Mouse (Mus musculus) liver, embryonic 12.5 days (tissue): ENCODE results near the gene Gjc2. TPM values are rescaled to one million over a fixed set of nuclear protein-coding genes. Genes with fewer than 3 reads are reported as not detected.
A peak's percentile ranks its signal among the peaks of the same experiment; 100 is the strongest.

Experiments
- ATAC-seq: fragments of 200-750 bp; cut with Nextera tagmentation; 2 replicates; pipeline ENCODE4 v1.8.0; 2017; ENCODE audit warnings: moderate number of reproducible peaks, mild to moderate bottlenecking, moderate library complexity
- H3K27ac ChIP-seq: fragments of 300-500 bp; sonication (generic); 2 replicates; pipeline ENCODE4 v1.5.1; 2016; ENCODE audit warnings: mild to moderate bottlenecking
- H3K27me3 ChIP-seq: fragments of 300-500 bp; sonication (generic); replicated peaks from 2 replicates; pipeline ENCODE4 v1.6.1; 2016; ENCODE audit warnings: mild to moderate bottlenecking, moderate library complexity
- H3K36me3 ChIP-seq: fragments of 300-500 bp; sonication (generic); 2 replicates; pipeline ENCODE4 v1.6.1; 2016; ENCODE audit warnings: mild to moderate bottlenecking, moderate library complexity
- H3K4me1 ChIP-seq: fragments of 300-500 bp; sonication (generic); 2 replicates; pipeline ENCODE4 v1.6.1; 2016
- H3K4me2 ChIP-seq: fragments of 300-500 bp; sonication (generic); 2 replicates; pipeline ENCODE4 v1.6.1; 2016; ENCODE audit warnings: mild to moderate bottlenecking, moderate library complexity
- H3K4me3 ChIP-seq: fragments of 300-500 bp; sonication (generic); 2 replicates; pipeline ENCODE4 v1.5.1; 2016; ENCODE audit warnings: mild to moderate bottlenecking, moderate library complexity
- H3K9ac ChIP-seq: fragments of 300-500 bp; sonication (generic); 2 replicates; pipeline ENCODE4 v1.6.1; 2016; ENCODE audit warnings: mild to moderate bottlenecking, moderate library complexity
- H3K9me3 ChIP-seq: fragments of 300-500 bp; sonication (generic); replicated peaks from 2 replicates; pipeline ENCODE4 v1.6.1; 2016; ENCODE audit warnings: mild to moderate bottlenecking, moderate library complexity
- WGBS: fragments of 180-500 bp; shearing (Covaris S2); methylation state at CpG from one replicate; pipeline ENCODE4 v1.1.7; 2016; ENCODE audit not compliant: insufficient replicate concordance; 5-methylcytosine and 5-hydroxymethylcytosine counted together
- polyA plus RNA-seq: library from polyadenylated mRNA; unstranded; fragments of >200 nt; fragmentation: Nextera tagmentation; extraction: Ambion mirVana; gene quantifications from 2 replicates; pipeline ENCODE4 v1.2.1, GENCODE M21; 2016

Gjc2 gene
- polyA plus RNA-seq, 1 experiment from 2014 or later = 0.14 TPM

GRCm38 (mm10) chr11:59202081-59202995 lies 19.3 kb upstream of the Gjc2 start, which contains the start of gene Mrpl55:
Mrpl55 (plus strand) TSS chr11:59202486.
- under 1% methylated on average over 63 of the region's 63 CpGs for WGBS
- Histone ChIP-seq H3K9me3 (no peaks in the 10 kb centered on the region), H3K9ac (peak within 1 kb of the TSS; percentile 85), H3K4me3 (peak within 1 kb of the TSS; percentile 90), H3K36me3 (peaks cover 49% of the 10 kb centered on the region), H3K4me2 (peak within 1 kb of the TSS; percentile 83), H3K27me3 (no peaks in the 10 kb centered on the region), H3K27ac (peak within 1 kb of the TSS; percentile 77), H3K4me1 (peaks cover 38% of the 10 kb centered on the region)
- ATAC-seq = peak; percentile 91

DNA sequence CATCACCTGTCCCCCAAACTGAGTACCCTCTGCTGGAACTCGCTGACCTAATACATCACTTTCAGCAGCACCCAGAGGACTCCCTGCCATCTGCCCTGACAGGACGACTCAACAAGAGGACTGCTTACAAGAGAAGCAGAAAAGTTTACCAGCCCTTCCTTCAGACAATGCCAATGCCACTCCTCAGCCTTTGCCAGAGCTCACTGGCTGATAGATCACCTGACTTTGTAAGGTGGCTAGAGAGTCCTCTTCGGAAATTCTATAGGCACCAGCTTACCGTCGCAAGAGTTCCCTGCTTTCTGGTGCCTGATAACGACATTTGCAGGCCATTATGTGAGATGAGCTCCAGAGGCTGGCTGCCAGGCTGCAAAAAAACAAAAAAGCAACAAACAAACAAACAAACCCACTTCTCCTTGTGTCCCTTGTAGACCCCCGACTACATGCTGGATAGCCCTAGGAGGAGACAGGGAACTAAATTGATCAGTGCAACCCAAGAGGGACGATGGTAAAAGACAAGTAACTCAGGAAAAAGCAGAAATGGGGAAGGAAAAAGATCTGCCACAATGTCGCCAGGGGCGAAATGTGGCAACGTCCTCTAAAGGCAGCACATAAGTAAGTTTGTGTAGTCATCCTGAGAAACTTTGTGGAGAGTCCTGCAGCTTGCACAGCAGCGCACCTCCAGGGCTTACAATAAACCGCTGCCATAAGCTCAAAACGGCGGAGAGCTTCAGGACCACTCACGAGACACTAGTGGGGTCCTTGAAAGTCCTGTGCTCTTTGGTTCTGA lies 18.4 kb upstream of the Gjc2 start:
- Histone ChIP-seq H3K9me3 (no peaks in the 10 kb centered on the region), H3K36me3 (peaks cover 42% of the 10 kb centered on the region), H3K4me3 (peak overlapping the region; percentile 90), H3K27ac (peak overlapping the region; percentile 77), H3K27me3 (no peaks in the 10 kb centered on the region), H3K9ac (peak overlapping the region; percentile 85), H3K4me1 (peaks cover 37% of the 10 kb centered on the region), H3K4me2 (peak overlapping the region; percentile 83)
- no peak for ATAC-seq
- WGBS = 13% methylated on average over 16 of the region's 16 CpGs

GRCm38 (mm10) chr11:59196230-59196629 lies 13.2 kb upstream of the Gjc2 start:
- Histone ChIP-seq H3K36me3 (peaks cover 16% of the 10 kb centered on the region), H3K9ac (no peak overlapping the region), H3K27ac (no peak overlapping the region), H3K4me1 (peaks cover 27% of the 10 kb centered on the region), H3K9me3 (no peaks in the 10 kb centered on the region), H3K4me3 (no peak overlapping the region), H3K4me2 (no peak overlapping the region), H3K27me3 (peaks cover 12% of the 10 kb centered on the region; the same call in 1 of the 2 replicates)
- no peak for ATAC-seq

DNA sequence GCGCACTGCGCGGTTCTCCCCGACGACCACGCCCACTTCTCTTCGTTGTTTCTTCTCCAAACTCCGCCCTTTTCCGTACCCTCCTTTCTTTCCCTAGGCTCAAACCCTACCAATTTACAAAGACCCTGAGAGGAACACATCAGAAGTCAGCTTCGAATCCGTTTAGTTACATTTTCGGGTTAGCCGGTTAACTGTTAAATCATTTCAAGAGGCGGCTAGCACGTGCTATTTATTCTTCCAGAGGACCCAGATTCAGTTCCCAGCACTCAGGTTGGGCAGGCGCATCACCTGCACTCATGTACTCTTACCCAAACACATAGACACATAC lies 9.0 kb upstream of the Gjc2 start, which contains the start of gene Guk1:
TSS of gene Guk1 (minus strand) at position 154 of the 328 bp plus-strand sequence.
- Histone ChIP-seq H3K27me3 (peaks cover 12% of the 10 kb centered on the region; the same call in 1 of the 2 replicates), H3K4me3 (peak within 1 kb of the TSS; percentile 73), H3K4me1 (peaks cover 34% of the 10 kb centered on the region), H3K9me3 (no peaks in the 10 kb centered on the region), H3K27ac (peak within 1 kb of the TSS; percentile 96), H3K4me2 (peak within 1 kb of the TSS; percentile 92), H3K9ac (peak within 1 kb of the TSS; percentile 82), H3K36me3 (no peaks in the 10 kb centered on the region)
- ATAC-seq = 0 out of 2 replicates have a peak, but pooled peaks have one; percentile 0
- WGBS = 6% methylated on average over 16 of the region's 16 CpGs

DNA sequence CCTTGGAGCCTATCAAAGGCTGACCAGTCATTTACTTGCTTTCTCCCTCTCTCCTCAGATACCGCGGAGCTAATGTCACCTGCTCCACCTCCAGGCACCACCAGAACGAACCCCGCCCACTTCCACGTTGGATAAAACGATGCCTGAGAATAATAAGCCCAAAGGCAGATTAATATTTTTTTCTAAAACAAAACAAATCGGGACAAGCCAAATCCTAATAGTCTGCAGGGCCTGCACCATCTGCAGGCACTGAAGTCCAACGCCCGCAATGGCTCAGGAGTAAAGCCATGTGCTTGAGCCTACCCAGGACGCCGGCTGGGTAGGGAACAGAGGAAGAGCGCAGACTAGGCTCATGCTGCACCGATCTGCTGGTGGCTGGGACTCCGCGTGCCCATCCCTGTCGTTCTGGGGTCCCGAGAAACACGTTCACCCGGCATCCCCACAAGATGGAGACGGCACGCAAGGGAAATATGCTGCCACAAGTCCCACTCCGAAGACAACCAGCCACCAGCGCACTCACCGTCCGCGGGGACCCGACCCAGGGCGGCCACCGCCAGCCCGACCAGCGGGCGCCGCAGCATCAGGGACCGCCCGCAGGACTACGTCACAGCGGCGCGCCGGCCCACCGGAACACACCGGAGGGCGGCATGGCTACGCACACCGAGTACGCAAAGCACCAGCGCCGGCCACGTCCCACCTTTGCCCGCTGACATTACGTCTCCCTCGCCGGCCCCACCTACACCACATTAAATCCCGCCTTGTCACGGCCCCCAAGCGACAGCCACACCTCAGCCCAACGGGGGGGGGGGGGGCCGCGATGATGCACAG lies 8.4 kb upstream of the Gjc2 start:
- Histone ChIP-seq H3K9ac (peak overlapping the region; percentile 82), H3K36me3 (peaks cover 5% of the 10 kb centered on the region), H3K27ac (peak overlapping the region; percentile 96), H3K4me2 (peak overlapping the region; percentile 92), H3K27me3 (peaks cover 12% of the 10 kb centered on the region; the same call in 1 of the 2 replicates), H3K9me3 (no peaks in the 10 kb centered on the region), H3K4me1 (peaks cover 34% of the 10 kb centered on the region), H3K4me3 (peak overlapping the region; percentile 73)
- WGBS = under 1% methylated on average over 56 of the region's 59 CpGs
- peak; percentile 95 for ATAC-seq

DNA sequence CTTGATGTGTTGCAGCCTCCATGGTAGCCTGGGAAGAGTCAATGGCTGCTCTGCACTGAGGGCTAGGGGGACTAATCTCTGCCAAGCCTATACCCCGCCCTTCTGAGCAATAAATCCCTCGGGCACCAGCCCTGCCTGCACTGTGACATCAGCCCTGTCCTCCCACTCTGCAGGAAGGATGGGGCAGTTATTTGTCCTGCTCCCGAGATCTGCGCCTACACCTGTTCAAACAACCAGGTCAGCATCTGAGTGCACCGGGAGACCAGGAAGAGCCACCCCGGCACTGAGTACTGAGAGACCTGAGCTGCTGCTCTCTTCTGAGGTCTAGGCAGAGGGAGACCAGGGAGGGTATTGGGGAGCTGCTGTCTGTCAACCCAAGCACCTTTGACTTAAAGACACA lies 4.7 kb upstream of the Gjc2 start:
- no peak overlapping the region for H3K9ac ChIP-seq
- 73% methylated on average over 6 of the region's 6 CpGs for WGBS
- peaks cover 42% of the 10 kb centered on the region for H3K36me3 ChIP-seq
- H3K4me2 ChIP-seq = no peak overlapping the region
- H3K27me3 ChIP-seq = no peaks in the 10 kb centered on the region
- no peak for ATAC-seq
- H3K4me3 ChIP-seq = no peak overlapping the region
- H3K4me1 ChIP-seq = peaks cover 51% of the 10 kb centered on the region
- H3K9me3 ChIP-seq = no peaks in the 10 kb centered on the region
- no peak overlapping the region for H3K27ac ChIP-seq

GRCm38 (mm10) chr11:59185490-59185889 lies 2.5 kb upstream of the Gjc2 start:
- H3K9ac ChIP-seq = no peak overlapping the region
- no peak overlapping the region for H3K27ac ChIP-seq
- no peaks in the 10 kb centered on the region for H3K9me3 ChIP-seq
- peaks cover 8% of the 10 kb centered on the region for H3K27me3 ChIP-seq
- no peak overlapping the region for H3K4me3 ChIP-seq
- no peak for ATAC-seq
- peaks cover 40% of the 10 kb centered on the region for H3K4me1 ChIP-seq
- H3K4me2 ChIP-seq = no peak overlapping the region
- WGBS = 74% methylated on average over 5 of the region's 5 CpGs
- peaks cover 47% of the 10 kb centered on the region for H3K36me3 ChIP-seq

DNA sequence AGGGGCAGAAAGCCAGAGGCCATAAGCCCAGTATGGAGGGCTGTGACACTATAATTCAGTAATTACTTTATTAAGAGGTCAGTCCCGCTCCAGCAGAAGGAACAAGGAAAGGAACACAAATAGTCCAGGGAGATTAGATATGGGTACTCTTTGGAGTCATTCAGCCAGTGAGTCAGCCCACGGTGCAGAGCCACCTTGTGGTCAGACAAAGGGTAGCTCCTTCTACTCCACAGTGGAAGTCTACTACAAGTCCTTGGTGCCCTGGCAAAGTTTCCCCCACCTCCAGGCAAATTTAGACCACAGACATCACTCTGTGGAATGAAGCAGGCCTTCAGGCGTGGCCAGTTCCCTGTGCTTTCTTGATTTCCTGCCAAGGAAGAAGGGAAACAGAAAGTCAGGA lies 808 bp upstream of the Gjc2 start:
- H3K27me3 ChIP-seq = peaks cover 25% of the 10 kb centered on the region
- peaks cover 47% of the 10 kb centered on the region for H3K36me3 ChIP-seq
- no peaks in the 10 kb centered on the region for H3K9me3 ChIP-seq
- peak; percentile 73 for ATAC-seq
- H3K4me1 ChIP-seq = peaks cover 27% of the 10 kb centered on the region
- peak overlapping the region; percentile 29; the same call in 1 of the 2 replicates for H3K9ac ChIP-seq
- no peak overlapping the region for H3K4me2 ChIP-seq
- H3K4me3 ChIP-seq = no peak overlapping the region
- 20% methylated on average over 3 of the region's 3 CpGs for WGBS
- H3K27ac ChIP-seq = peak overlapping the region; percentile 59; the same call in 1 of the 2 replicates

DNA sequence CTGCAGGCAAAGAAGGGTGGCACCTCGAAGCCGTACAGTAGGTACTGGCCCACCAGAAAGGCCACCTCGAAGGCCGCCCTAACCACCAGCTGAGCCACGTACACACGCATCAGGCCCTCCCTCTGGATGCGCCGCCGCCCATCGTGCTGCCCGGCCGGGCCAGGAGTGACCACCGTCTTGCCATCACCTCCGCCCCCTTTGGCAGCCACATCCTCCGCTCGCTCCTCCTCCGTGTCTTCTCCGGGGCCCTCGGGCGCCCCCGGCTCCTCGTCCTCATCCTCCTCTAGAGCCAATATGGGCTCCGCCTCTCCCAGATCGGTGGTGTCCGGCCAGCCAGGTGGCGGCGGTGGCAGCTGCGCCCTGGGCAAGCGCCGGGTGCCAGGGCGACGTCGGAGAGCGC lies 6.1 kb downstream of the Gjc2 start:
- peak overlapping the region; percentile 21; the same call in 1 of the 2 replicates for H3K4me2 ChIP-seq
- H3K27me3 ChIP-seq = peaks cover 91% of the 10 kb centered on the region
- no peak for ATAC-seq
- H3K36me3 ChIP-seq = no peaks in the 10 kb centered on the region
- no peak overlapping the region for H3K27ac ChIP-seq
- H3K9me3 ChIP-seq = no peaks in the 10 kb centered on the region
- H3K9ac ChIP-seq = no peak overlapping the region
- H3K4me3 ChIP-seq = peak overlapping the region; percentile 13; the same call in 1 of the 2 replicates
- H3K4me1 ChIP-seq = peaks cover 11% of the 10 kb centered on the region; the same call in 1 of the 2 replicates
- WGBS = 12% methylated on average over 34 of the region's 34 CpGs

GRCm38 (mm10) chr11:59176475-59176874 lies 6.5 kb downstream of the Gjc2 start:
- 4% methylated on average over 48 of the region's 48 CpGs for WGBS
- peaks cover 93% of the 10 kb centered on the region for H3K27me3 ChIP-seq
- H3K4me2 ChIP-seq = peak overlapping the region; percentile 21
- no peak overlapping the region for H3K27ac ChIP-seq
- ATAC-seq = no peak
- H3K36me3 ChIP-seq = no peaks in the 10 kb centered on the region
- H3K4me1 ChIP-seq = peaks cover 11% of the 10 kb centered on the region; the same call in 1 of the 2 replicates
- peak overlapping the region; percentile 13; the same call in 1 of the 2 replicates for H3K4me3 ChIP-seq
- H3K9me3 ChIP-seq = no peaks in the 10 kb centered on the region
- H3K9ac ChIP-seq = no peak overlapping the region

GRCm38 (mm10) chr11:59174189-59174838 lies 8.7 kb downstream of the Gjc2 start:
- no peak overlapping the region for H3K4me3 ChIP-seq
- H3K27ac ChIP-seq = no peak overlapping the region
- H3K36me3 ChIP-seq = no peaks in the 10 kb centered on the region
- H3K4me1 ChIP-seq = peaks cover 16% of the 10 kb centered on the region; the same call in 1 of the 2 replicates
- WGBS = 43% methylated on average over 6 of the region's 6 CpGs
- H3K4me2 ChIP-seq = no peak overlapping the region
- no peak for ATAC-seq
- no peaks in the 10 kb centered on the region for H3K9me3 ChIP-seq
- H3K27me3 ChIP-seq = peaks cover 78% of the 10 kb centered on the region
- H3K9ac ChIP-seq = no peak overlapping the region
